Mouse (Mus musculus): ENCODE data around the gene Senp6. TPM values are rescaled to one million over a fixed set of nuclear protein-coding genes. Genes with fewer than 3 reads are reported as not detected.

Gene Senp6
- polyA plus RNA-seq, 1 experiment from 2014 or later = 16.6 TPM

GRCm38 (mm10) chr9:80176696-80177478 is 110.2 kb downstream of the Senp6 start:
- H3K4me3 ChIP-seq (replicated peaks) = no peak overlapping the region
- no peak overlapping the region for H3K27ac ChIP-seq
- H3K9ac ChIP-seq = no peak overlapping the region
- no peaks in the 10 kb centered on the region for H3K27me3 ChIP-seq
- peaks cover 7% of the 10 kb centered on the region; the same call in 1 of the 2 replicates for H3K4me1 ChIP-seq (replicated peaks)
- no peaks in the 10 kb centered on the region for H3K9me3 ChIP-seq (replicated peaks)
- H3K36me3 ChIP-seq = no peaks in the 10 kb centered on the region
- 63% methylated on average over 13 of the region's 13 CpGs for WGBS (ENCODE audit: insufficient replicate concordance)
- H3K4me2 ChIP-seq = no peak overlapping the region
- no peak for ATAC-seq (ENCODE audit: low read depth)
- no peak for DNase-seq

- Histone ChIP-seq H3K27ac (no peak overlapping the region), H3K4me1 (replicated peaks) (peaks cover 7% of the 10 kb centered on the region; the same call in 1 of the 2 replicates), H3K27me3 (no peaks in the 10 kb centered on the region), H3K9ac (no peak overlapping the region), H3K4me3 (replicated peaks) (no peak overlapping the region), H3K4me2 (no peak overlapping the region), H3K36me3 (no peaks in the 10 kb centered on the region), H3K9me3 (replicated peaks) (no peaks in the 10 kb centered on the region)
- no peak for DNase-seq
- WGBS (ENCODE audit: insufficient replicate concordance) = 73% methylated on average over 2 of the region's 2 CpGs
- no peak for ATAC-seq (ENCODE audit: low read depth)
Observed at GRCm38 (mm10) chr9:80178670-80179069, 112.0 kb downstream of the Senp6 start.

- H3K27ac ChIP-seq = no peak overlapping the region
- H3K36me3 ChIP-seq = no peaks in the 10 kb centered on the region
- no peaks in the 10 kb centered on the region for H3K27me3 ChIP-seq
- ATAC-seq (ENCODE audit: low read depth) (no peak), DNase-seq (no peak)
- no peak overlapping the region for H3K4me3 ChIP-seq (replicated peaks)
- no peak overlapping the region for H3K9ac ChIP-seq
- H3K4me1 ChIP-seq (replicated peaks) = peaks cover 7% of the 10 kb centered on the region; the same call in 1 of the 2 replicates
- WGBS (ENCODE audit: insufficient replicate concordance) = 42% methylated on average over 4 of the region's 4 CpGs
- H3K4me2 ChIP-seq = no peak overlapping the region
- no peaks in the 10 kb centered on the region for H3K9me3 ChIP-seq (replicated peaks)
Observed at GRCm38 (mm10) chr9:80179688-80180087, 113.0 kb downstream of the Senp6 start.

- no peaks in the 10 kb centered on the region for H3K9me3 ChIP-seq (replicated peaks)
- H3K9ac ChIP-seq = no peak overlapping the region
- peaks cover 7% of the 10 kb centered on the region; the same call in 1 of the 2 replicates for H3K4me1 ChIP-seq (replicated peaks)
- ATAC-seq (ENCODE audit: low read depth) (no peak), DNase-seq (no peak)
- 67% methylated on average over 5 of the region's 5 CpGs for WGBS (ENCODE audit: insufficient replicate concordance)
- no peaks in the 10 kb centered on the region for H3K36me3 ChIP-seq
- H3K4me2 ChIP-seq = no peak overlapping the region
- H3K27me3 ChIP-seq = no peaks in the 10 kb centered on the region
- no peak overlapping the region for H3K4me3 ChIP-seq (replicated peaks)
- H3K27ac ChIP-seq = no peak overlapping the region
Observed at GRCm38 (mm10) chr9:80180771-80181170, 114.1 kb downstream of the Senp6 start.

- Histone ChIP-seq H3K9me3 (replicated peaks) (no peaks in the 10 kb centered on the region), H3K4me1 (replicated peaks) (peaks cover 6% of the 10 kb centered on the region; the same call in 1 of the 2 replicates), H3K4me3 (replicated peaks) (no peak overlapping the region), H3K27me3 (no peaks in the 10 kb centered on the region), H3K9ac (no peak overlapping the region), H3K4me2 (no peak overlapping the region), H3K27ac (no peak overlapping the region), H3K36me3 (no peaks in the 10 kb centered on the region)
- ATAC-seq (ENCODE audit: low read depth) (no peak), DNase-seq (no peak)
- WGBS (ENCODE audit: insufficient replicate concordance) = 55% methylated on average over 1 of the region's 1 CpGs
Observed at GRCm38 (mm10) chr9:80181692-80182091, 115.0 kb downstream of the Senp6 start.

- no peak overlapping the region for H3K9ac ChIP-seq
- DNase-seq = no peak
- ATAC-seq (ENCODE audit: low read depth) = no peak
- H3K4me3 ChIP-seq (replicated peaks) = no peak overlapping the region
- H3K9me3 ChIP-seq (replicated peaks) = no peaks in the 10 kb centered on the region
- H3K36me3 ChIP-seq = no peaks in the 10 kb centered on the region
- WGBS (ENCODE audit: insufficient replicate concordance) = 75% methylated on average over 5 of the region's 5 CpGs
- no peaks in the 10 kb centered on the region for H3K4me1 ChIP-seq (replicated peaks)
- H3K27me3 ChIP-seq = no peaks in the 10 kb centered on the region
- H3K27ac ChIP-seq = no peak overlapping the region
- no peak overlapping the region for H3K4me2 ChIP-seq
Observed at GRCm38 (mm10) chr9:80184138-80184537, 117.4 kb downstream of the Senp6 start.

GRCm38 (mm10) chr9:80185737-80186136 is 119.0 kb downstream of the Senp6 start:
- no peak overlapping the region for H3K4me2 ChIP-seq
- H3K4me1 ChIP-seq (replicated peaks) = no peaks in the 10 kb centered on the region
- ATAC-seq (ENCODE audit: low read depth) = no peak
- H3K36me3 ChIP-seq = no peaks in the 10 kb centered on the region
- H3K4me3 ChIP-seq (replicated peaks) = no peak overlapping the region
- no peak for DNase-seq
- H3K27ac ChIP-seq = no peak overlapping the region
- H3K9me3 ChIP-seq (replicated peaks) = no peaks in the 10 kb centered on the region
- 48% methylated on average over 3 of the region's 3 CpGs for WGBS (ENCODE audit: insufficient replicate concordance)
- no peak overlapping the region for H3K9ac ChIP-seq
- H3K27me3 ChIP-seq = no peaks in the 10 kb centered on the region

- Histone ChIP-seq H3K36me3 (no peaks in the 10 kb centered on the region), H3K4me2 (no peak overlapping the region), H3K27ac (no peak overlapping the region), H3K9ac (no peak overlapping the region), H3K4me3 (replicated peaks) (no peak overlapping the region), H3K4me1 (replicated peaks) (no peaks in the 10 kb centered on the region), H3K9me3 (replicated peaks) (no peaks in the 10 kb centered on the region), H3K27me3 (no peaks in the 10 kb centered on the region)
- no peak for DNase-seq
- 76% methylated on average over 8 of the region's 8 CpGs for WGBS (ENCODE audit: insufficient replicate concordance)
- ATAC-seq (ENCODE audit: low read depth) = no peak
Observed at GRCm38 (mm10) chr9:80186693-80187092, 120.0 kb downstream of the Senp6 start.

- WGBS (ENCODE audit: insufficient replicate concordance) = 41% methylated on average over 5 of the region's 5 CpGs
Observed at GRCm38 (mm10) chr9:80188324-80188893, 121.7 kb downstream of the Senp6 start.

GRCm38 (mm10) chr9:80191240-80191639 is 124.5 kb downstream of the Senp6 start:
- no peak overlapping the region for H3K9ac ChIP-seq
- 68% methylated on average over 6 of the region's 6 CpGs for WGBS (ENCODE audit: insufficient replicate concordance)
- H3K27me3 ChIP-seq = no peaks in the 10 kb centered on the region
- H3K4me1 ChIP-seq (replicated peaks) = no peaks in the 10 kb centered on the region
- no peak overlapping the region for H3K27ac ChIP-seq
- H3K4me3 ChIP-seq (replicated peaks) = no peak overlapping the region
- no peak overlapping the region for H3K4me2 ChIP-seq
- H3K36me3 ChIP-seq = no peaks in the 10 kb centered on the region
- ATAC-seq (ENCODE audit: low read depth) (no peak), DNase-seq (no peak)
- H3K9me3 ChIP-seq (replicated peaks) = no peaks in the 10 kb centered on the region

More at GRCm38 (mm10) chr9:80188324-80188893, 121.7 kb downstream of the Senp6 start:
- no peaks in the 10 kb centered on the region for H3K9me3 ChIP-seq (replicated peaks)
- no peak overlapping the region for H3K9ac ChIP-seq
- no peak for ATAC-seq (ENCODE audit: low read depth)
- no peak overlapping the region for H3K4me3 ChIP-seq (replicated peaks)
- no peaks in the 10 kb centered on the region for H3K36me3 ChIP-seq
- DNase-seq = no peak
- no peaks in the 10 kb centered on the region for H3K27me3 ChIP-seq
- H3K4me2 ChIP-seq = no peak overlapping the region
- H3K27ac ChIP-seq = no peak overlapping the region
- no peaks in the 10 kb centered on the region for H3K4me1 ChIP-seq (replicated peaks)

- no peaks in the 10 kb centered on the region for H3K4me1 ChIP-seq (replicated peaks)
- WGBS (ENCODE audit: insufficient replicate concordance) = 76% methylated on average over 10 of the region's 10 CpGs
- ATAC-seq (ENCODE audit: low read depth) (no peak), DNase-seq (no peak)
- no peaks in the 10 kb centered on the region for H3K9me3 ChIP-seq (replicated peaks)
- no peaks in the 10 kb centered on the region for H3K36me3 ChIP-seq
- H3K27ac ChIP-seq = no peak overlapping the region
- H3K27me3 ChIP-seq = no peaks in the 10 kb centered on the region
- no peak overlapping the region for H3K4me3 ChIP-seq (replicated peaks)
- no peak overlapping the region for H3K9ac ChIP-seq
- no peak overlapping the region for H3K4me2 ChIP-seq
Observed at GRCm38 (mm10) chr9:80192324-80192723, 125.6 kb downstream of the Senp6 start.

GRCm38 (mm10) chr9:80194446-80194845 is 127.7 kb downstream of the Senp6 start:
- H3K9ac ChIP-seq = no peak overlapping the region
- DNase-seq (no peak), ATAC-seq (ENCODE audit: low read depth) (no peak)
- H3K27me3 ChIP-seq = no peaks in the 10 kb centered on the region
- no peaks in the 10 kb centered on the region for H3K36me3 ChIP-seq
- H3K27ac ChIP-seq = no peak overlapping the region
- no peaks in the 10 kb centered on the region for H3K9me3 ChIP-seq (replicated peaks)
- WGBS (ENCODE audit: insufficient replicate concordance) = 59% methylated on average over 6 of the region's 6 CpGs
- H3K4me1 ChIP-seq (replicated peaks) = no peaks in the 10 kb centered on the region
- H3K4me2 ChIP-seq = no peak overlapping the region
- H3K4me3 ChIP-seq (replicated peaks) = no peak overlapping the region
